Mouse (Mus musculus): ENCODE results near the gene Hspa12a.

Hspa12a gene

DNA sequence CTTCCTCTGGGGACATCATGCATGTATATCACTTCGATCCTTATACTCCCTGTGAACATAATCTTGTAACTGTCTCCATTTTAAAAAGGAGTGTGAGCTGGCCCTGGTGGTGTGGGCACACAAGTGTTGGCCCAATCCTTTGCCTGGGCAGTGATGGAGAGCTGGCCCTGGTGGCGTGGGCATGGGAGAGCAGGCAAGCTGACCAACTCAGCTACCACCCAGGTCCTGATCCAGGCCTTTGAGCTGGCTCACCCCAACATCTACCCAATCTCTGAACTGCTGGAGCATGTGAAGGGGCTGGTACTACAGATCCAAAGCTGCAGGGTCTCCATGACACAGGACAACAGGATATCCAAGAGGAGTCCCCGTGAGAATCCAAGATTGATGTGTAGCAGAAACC, 120.2 kb downstream of the Hspa12a start:
- no peak for DNase-seq (ENCODE audit: low read depth, low spot score)

DNA sequence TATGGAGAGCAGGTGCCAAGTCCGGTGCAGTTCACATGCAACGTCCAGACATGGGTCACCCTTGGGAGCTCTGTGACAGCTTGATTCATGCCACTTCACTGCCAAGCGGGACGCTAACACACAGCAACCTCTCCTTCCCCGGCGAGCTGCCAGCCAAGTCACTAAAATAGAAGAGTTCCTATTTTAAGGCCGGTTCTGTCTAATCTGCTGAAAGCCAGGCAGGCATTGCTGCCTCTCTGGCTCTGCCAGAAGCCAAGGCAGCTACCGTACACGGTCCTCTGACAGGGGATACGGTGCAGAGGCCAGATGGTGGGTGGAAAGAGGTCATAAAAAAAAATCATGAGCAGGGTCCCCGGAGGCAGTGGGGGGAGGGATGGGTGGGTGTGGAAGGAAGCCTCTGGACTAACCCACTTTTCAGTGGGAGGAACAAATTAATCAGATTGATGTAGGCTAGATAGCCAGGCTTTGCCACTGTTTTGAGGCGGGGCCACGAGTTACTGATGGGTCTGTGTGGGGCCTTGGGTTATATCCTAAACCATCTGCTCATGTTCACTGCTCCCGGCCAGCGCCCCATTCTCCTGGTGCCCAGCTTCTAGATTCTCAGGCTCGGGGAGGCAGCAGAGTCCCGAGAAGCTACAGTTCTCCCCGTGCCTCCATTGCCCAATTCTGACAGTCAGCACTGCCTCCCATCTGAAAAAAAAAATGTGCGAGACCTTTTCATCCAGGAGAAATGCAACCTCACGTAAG, 120.8 kb downstream of the Hspa12a start:
- peak; percentile 91 for DNase-seq (ENCODE audit: low read depth, low spot score)

DNA sequence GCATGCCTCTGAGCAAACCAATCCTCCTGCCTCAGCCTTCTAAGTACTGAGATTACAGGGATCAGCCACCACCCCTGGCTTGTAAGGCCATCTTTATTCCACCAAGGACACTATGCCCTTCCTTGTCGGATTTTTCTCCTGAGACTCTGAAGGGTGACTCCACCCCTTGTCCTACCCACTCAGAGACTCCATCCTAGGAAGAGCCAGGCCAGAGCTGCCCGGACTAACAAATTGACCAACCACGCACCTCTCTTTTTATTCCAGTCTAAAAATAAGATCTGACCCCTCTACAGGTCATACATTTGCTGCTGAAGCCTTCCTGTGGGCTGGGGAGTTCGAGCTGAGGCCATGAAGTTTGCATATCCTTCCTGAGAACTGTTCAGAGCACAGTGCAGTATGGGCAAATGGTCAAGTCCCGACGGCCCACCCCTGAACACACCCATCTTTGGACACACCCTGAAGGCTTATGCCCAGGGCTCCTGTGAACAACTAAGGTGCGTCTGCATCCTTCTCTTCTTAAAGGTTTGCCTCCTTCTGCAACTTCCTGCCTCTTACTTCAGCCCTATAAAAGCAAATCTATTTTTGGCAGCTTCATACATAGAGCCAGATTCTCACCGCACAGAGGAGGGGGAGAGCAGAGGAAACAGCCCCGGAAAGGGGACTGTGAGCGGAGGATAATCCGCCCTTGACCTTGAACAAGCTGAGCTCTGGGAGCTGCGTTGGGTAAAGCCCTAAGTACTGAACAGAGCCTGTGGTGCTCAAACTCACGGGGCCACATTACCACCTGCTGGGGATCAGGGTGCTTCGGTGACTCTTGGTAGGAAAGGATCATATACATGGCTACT, 124.7 kb downstream of the Hspa12a start:
- peak; percentile 27 for DNase-seq (ENCODE audit: low read depth, low spot score)

DNA sequence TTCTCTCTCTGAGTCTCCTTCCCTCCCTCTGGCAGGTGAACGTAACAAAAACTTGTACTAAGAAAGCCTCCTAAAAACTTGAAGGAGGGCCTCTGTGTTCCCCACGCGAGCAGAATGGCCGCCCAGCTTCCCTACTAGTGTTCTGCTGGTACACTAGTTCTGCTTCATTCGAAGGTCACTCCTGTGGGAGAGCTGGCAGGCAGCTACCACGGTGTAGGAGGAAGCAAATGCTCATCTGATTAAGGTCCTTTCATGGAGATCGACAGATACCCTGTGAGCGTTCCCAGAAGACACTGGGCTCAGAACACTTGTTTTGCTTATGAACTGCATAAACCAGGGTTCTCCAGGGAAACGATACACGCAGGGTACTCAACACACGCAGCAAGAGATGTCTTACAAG, 126.1 kb downstream of the Hspa12a start:
- DNase-seq (ENCODE audit: low read depth, low spot score), result no peak

DNA sequence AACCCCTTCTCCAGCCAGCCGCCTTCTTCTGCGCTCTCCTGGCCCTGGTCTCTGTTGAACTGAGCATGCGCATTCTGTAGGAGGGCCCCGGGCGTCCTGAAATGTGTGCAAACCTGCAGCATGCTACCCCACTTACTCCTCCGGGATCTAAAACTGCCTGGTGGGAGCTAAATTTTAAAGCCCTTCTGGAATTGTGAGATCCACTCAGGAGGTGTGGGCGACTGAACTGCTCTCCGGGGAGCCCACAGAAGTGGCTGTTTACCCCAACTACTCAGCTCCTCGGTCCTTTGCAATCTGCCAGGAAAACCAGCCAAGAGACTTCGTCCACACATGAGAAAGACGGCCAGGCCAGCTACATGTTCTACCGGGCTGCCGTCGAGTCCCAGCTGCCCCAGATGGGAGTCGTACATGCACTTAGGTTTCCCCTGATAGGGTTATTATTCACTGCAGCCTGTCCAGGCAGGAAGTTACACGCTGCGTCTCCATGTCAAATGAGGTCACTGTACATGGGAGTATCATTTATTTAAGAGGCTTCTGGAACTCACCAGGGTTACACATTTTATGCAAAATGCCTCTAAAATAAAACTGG, 126.9 kb downstream of the Hspa12a start:
- DNase-seq (ENCODE audit: low read depth, low spot score), result peak; percentile 56

DNA sequence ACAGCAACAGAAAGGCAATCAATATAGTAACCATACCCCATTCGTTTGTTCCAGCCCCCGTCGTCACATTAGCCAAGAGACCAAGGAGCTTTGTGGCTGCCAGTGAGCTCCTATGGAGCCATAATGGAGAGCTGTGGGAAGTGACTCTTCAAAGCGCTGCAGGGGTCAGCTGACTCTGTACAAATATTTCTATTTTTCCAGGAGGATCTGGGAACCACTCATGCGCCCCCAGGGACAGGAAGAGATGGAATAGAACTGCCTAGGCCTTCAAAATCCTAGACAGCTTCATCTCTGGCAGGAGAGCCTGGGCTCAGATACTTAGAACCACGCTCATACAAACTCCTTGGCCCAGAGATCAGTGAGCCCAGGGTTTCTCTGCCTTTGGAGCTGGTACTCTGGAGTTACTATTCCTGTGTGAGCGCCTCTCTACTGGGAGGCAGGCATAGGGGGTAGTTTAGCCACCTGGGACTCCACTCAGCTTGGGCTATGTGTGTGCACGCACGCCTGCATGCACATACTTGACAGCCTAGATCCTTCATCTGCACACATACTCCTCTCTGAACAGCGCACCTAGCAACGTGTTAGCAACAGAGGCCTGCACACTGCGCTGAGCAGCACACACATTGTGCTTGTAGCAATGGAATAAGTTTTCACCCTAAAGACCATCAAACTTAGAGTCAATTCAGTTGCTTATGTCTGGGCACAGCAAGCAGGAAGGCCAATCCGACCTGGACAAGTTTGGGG, 128.1 kb downstream of the Hspa12a start:
- DNase-seq (ENCODE audit: low read depth, low spot score), result no peak

DNA sequence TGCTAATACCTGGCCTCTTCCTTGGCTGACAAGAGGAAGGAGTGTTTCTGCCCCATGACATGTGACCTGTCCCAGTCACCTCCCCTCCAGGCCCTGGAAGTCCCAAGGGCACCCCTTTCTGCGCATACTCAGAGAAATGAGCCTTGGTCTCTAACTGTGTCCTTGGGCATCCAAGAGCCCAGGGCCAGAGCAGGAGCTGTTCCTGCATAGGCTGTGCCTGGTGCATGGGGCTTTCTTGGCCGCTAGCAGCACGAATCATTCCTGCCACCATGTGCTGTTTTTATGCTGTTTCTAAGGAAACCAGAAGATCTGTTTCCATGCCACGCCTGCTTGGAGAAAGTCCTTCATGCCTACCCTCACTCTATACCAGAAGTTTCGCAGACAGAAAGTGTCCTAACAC, 132.9 kb downstream of the Hspa12a start:
- no peak for DNase-seq (ENCODE audit: low read depth, low spot score)

DNA sequence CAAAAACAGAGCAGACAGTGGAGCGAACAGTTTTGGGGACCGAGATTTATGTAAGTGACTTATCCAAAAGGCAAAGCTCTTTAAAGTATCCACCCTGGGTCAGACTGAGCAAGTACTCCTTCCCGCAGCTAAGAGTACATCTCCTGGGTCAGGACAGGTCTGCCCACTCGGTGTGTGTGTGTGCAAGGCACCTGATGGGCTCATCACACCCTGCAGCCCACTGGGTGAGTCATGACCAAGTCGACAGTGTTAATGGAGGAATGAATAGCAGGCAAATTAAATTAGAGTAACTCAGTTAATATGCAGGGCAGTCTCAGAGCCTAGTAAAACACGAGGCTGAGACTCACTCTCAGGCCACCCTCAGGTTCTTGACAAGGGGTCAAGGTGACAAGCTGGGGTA, 134.6 kb downstream of the Hspa12a start:
- no peak for DNase-seq (ENCODE audit: low read depth, low spot score)

DNA sequence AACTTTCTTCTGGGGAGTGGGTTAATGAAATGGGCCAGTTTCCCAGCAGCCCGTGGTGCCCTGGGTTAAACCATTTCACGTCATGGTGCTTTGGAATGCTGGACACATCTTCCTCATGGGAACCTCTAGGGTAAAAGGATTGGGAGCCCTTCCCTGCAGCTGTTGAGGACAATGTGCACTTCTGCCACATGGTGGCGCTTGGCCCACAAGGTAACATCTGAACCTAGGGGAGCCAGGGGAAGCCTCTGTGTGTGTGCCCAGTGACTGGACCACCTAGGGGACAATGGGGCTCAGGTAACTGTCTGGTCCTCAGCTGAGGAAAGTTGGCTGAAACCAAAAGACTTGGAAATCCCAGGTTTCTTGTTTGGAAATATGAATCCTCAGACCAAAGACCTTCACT, 137.1 kb downstream of the Hspa12a start:
- DNase-seq (ENCODE audit: low read depth, low spot score), result peak; percentile 49

DNA sequence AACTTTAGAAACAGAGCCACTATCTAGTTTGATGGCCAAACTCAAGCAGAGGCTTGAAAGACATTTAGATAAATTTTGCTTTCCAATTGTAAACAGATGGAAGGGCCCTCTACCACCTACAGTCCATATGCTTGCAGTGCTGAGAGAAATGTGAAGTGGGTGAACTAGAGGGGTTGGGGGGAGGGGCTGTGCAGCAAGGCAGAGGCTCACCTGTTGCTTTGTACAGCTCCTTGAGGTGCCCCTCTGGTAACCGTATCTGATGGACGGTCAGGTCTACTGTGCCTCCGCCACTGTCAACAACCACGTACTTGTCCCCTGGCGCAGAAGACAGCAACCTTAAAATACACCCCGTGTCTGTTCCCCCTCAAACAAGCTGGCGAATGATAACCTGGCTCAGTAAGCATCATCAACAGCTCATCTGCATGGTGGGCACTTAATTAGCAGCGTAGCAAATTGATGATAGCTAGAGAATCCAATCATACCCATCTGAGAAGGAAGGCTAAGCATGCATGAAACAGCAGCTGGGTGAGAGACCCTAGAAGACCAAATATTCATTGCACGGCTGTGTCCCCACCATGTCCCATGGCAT, 138.2 kb downstream of the Hspa12a start:
- DNase-seq (ENCODE audit: low read depth, low spot score), result no peak

DNA sequence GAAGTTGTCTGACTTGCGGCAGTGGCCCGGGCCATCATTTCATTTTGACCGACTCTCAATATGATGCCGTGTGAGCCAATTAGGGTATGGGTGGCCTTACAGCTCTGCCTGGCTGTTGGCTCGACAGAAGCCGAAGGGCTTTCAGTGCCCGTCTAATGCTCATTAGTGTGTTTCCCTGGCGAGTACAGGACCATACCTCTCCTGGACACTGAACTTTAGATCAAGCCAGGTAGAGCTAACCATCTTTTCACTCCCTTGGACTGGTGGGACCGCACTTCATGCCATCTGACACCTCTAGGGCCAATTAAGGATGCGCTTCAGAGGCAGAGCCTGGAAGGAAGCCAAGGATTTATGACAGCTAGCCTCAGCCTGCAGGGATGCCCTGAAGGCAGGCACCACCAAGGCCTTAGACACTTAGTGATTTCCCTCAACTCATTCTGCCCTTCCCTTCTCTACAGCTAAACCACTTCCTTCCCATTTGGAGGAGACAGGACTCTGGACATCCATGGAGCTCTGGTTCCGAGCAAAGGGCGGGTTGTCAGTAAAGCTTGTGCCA, 148.3 kb downstream of the Hspa12a start:
- DNase-seq (ENCODE audit: low read depth, low spot score), result no peak

DNA sequence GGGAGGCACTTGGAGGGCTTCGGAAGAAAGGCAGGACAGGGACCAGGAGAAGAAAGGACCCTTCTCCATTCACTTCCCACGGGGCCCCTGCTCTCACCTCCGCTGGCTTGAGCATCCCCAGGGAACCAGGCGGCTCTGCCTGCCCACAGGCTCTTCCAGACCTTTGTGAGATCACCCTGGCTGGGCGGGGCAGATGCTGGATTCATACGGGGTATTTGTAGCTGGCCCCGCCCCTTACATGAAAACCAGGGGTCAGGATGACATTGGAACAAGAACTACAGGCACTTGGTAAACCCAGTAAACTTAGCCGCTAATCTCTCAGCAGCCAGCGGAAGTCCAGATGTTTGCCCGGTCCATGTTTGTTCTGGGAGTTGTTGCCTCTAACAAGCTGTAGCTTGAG, 149.2 kb downstream of the Hspa12a start, which contains the start of gene 1700019N19Rik:
Gene 1700019N19Rik (minus strand): TSS at position 178 of the 400 bp plus-strand sequence.
- no peak for DNase-seq (ENCODE audit: low read depth, low spot score)

DNA sequence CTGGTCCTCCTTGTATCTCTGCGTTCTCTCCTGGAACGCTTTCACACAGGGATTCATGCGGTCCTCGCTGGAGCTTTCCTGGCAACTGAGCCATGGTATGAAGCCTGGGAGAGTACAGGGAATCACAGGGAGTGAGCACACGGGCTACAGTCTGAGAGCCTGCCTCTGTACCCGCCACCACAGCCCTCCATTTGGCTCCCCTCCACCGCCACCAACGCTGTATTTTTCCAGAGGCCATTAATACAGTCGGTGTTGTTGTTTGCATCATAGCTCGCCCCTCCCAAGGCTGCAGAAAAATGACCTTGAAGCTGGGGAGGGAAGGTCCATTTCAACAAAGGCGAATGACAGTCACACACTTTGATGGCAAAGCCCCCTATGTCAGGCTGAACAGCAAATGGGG, 154.3 kb downstream of the Hspa12a start:
- DNase-seq (ENCODE audit: low read depth, low spot score), result no peak

DNA sequence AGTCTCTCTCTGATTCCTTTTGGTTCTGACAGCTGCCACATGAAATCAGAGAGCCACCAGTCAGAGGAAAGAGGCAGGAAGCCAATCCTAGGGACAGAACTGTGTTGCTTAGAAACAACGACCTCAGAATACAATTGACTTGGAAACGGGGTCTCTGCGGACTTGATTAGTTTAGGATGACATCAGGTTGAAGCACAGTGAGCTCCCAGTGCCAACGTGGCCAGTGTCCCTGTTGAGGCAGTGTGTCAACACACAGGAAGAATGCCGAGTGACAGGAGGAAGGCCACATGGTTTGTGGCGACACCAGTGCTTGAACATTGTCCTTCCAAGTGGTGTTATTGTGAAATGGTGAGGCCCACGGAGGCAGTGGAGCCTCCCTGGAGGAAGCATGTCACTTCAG, 159.5 kb downstream of the Hspa12a start:
- no peak for DNase-seq (ENCODE audit: low read depth, low spot score)

DNA sequence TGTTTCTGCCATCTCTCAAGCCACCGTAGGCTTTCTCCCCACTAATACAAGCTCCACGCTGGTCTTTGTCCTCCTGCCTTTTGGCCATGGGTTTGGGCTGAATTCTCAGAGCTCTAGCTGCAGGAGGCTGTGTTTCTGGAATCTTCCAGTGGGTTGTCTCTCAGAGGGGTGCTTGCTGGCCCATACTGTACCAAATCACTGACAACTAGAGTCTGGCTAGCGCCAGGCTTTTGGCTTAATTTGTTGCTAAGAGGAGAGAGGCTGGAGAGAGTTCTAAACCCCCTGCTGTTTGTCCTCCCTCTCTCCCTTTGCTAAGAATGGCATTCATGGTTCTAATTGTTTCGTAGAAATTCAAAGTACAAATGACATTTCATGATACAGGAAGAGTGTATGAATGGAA, 161.9 kb downstream of the Hspa12a start:
- no peak for DNase-seq (ENCODE audit: low read depth, low spot score)

DNA sequence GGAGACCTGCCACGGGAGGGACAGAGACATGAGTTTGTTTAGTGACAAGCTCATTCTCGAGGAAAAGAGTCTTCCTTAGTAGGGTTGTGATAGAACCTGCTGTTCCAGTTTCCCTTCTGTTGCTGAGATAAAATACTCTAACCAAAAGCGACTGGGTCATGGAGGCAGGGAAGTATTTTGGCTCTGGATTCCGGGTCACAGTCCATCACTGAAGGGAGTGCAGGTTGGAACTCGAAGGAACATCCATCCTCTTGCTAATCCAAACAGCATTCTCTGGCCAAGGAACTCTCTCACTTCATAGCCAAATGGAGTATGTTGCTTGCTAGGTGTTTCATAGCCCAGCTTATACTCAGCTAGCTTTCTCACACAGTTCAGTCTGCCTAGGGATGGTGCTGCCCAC, 167.0 kb downstream of the Hspa12a start:
- DNase-seq (ENCODE audit: low read depth, low spot score), result no peak

DNA sequence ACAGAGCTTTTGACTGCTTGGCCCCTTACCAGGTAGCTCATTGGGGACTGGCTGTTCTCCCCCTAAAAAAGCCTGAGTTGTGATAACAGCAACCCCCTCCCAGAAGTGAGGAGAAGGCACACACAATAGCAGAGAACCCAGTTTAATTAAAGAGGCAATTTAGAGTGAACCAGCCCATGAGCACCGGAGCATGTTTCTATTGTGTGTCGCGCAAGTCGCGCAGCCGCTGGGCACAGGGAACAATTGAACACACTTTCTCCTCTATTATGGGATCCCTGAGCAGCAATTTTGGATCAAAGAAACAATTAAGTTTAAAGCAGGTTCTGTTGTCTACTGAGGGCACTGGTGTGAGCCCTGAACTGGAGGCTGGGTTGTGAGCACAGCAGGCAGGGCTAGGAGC, 176.1 kb downstream of the Hspa12a start:
- no peak for DNase-seq (ENCODE audit: low read depth, low spot score)

DNA sequence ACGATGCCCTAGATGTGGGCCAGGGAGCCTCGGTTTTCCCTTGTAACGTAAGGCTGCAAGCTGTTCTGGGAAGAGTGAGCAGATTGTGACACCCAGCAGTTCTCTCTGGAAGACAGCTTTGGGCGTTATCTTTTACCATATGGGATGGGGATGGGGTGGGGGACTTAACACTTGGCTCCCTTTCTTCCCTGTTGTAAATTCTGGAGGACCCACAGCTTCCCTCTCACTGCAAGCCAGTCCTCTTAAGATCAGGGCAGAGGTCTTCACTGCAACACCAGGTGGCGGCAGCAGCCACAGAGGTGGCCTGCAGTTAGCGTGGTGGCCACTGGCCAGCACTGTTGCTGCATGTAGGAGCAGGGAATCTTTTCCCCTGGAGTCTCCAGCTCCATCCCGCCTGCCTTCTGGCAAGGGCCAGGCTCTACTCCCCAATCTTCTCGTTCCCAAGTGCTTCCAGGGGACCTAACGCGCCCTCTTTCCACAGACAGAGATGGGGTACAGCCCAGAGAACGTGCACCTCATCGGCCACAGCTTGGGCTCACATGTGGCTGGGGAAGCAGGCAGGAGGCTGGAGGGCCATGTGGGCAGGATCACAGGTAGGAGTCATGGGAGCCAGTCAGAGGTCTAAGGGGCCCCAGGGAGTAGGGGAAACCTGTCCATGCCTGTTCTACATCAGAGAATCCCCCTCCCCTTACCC, 180.5 kb downstream of the Hspa12a start:
- DNase-seq (ENCODE audit: low read depth, low spot score), result peak; percentile 13

DNA sequence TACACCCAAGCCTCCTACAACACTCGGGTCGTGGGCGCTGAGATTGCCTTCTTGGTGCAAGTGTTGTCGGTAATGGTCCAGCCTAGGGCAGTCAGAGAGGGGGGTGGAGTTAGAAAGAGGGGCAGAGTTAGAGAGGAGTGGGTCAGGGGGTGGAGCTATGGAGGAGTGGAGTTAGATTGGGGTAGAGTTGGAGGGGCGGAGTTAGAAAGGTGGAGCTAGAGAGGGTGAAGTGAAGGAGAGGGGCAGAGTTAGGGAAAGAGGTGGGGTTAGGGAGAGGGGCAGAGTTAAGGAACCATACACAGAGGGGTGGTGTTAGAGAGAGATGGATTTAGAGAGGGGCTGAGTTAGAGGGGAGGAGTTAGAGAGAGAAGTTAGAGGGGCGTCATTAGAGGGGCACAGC, 181.1 kb downstream of the Hspa12a start:
- no peak for DNase-seq (ENCODE audit: low read depth, low spot score)

DNA sequence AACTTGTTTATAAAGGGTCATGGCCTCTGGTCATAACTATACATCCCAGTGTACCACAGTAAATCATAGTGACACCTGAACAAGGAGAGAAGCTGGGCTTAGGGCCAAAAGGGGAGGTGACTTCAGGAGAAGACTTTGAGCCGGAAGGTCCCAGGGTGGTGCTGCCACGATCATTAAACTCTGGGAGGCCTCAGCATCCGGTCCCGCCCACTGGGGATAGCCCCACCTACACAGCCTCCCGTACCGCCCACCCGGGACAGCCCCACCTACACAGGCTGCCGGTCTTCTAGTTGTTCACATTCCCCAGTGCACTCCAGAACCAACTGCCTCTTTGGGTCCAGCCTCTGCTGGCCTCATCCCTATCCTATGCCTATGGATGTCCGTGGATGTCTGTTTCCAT, 184.0 kb downstream of the Hspa12a start, which contains the start of gene Pnliprp2:
Gene Pnliprp2 (plus strand): TSS at position 297 of the 400 bp plus-strand sequence.
- DNase-seq (ENCODE audit: low read depth, low spot score), result no peak

Data from skeletal muscle tissue, adult 2 months (tissue).